Mouse (Mus musculus) liver, embryonic 13.5 days (tissue): Measurements from ENCODE around the gene Rex1bd. TPM values are rescaled to one million over a fixed set of nuclear protein-coding genes. Genes with fewer than 3 reads are reported as not detected.

Source experiments
- ATAC-seq: fragments of 200-750 bp; cut with Nextera tagmentation; 2 replicates; pipeline ENCODE4 v1.8.0; 2017; ENCODE audit warnings: low read depth, mild to moderate bottlenecking, moderate number of reproducible peaks, moderate library complexity
- DNase-seq: peaks from one replicate; pipeline ENCODE4 v3.0.0; 2022
- H3K27ac ChIP-seq: fragments of 300-500 bp; sonication (generic); 2 replicates; pipeline ENCODE4 v1.5.1; 2015; ENCODE audit warnings: moderate library complexity, mild to moderate bottlenecking, inconsistent platforms
- H3K27me3 ChIP-seq: fragments of 300-500 bp; sonication (generic); 2 replicates; pipeline ENCODE4 v1.6.1; 2015; ENCODE audit warnings: mild to moderate bottlenecking, inconsistent platforms
- H3K36me3 ChIP-seq: fragments of 300-500 bp; sonication (generic); 2 replicates; pipeline ENCODE4 v1.6.1; 2015; ENCODE audit warnings: mild to moderate bottlenecking, inconsistent platforms
- H3K4me1 ChIP-seq: fragments of 300-500 bp; sonication (generic); replicated peaks from 2 replicates; pipeline ENCODE4 v1.6.1; 2015; ENCODE audit warnings: inconsistent platforms
- H3K4me2 ChIP-seq: fragments of 300-500 bp; sonication (generic); 2 replicates; pipeline ENCODE4 v1.6.1; 2015; ENCODE audit warnings: inconsistent platforms, mild to moderate bottlenecking, moderate library complexity
- H3K4me3 ChIP-seq: fragments of 300-500 bp; sonication (generic); replicated peaks from 2 replicates; pipeline ENCODE4 v1.5.1; 2015; ENCODE audit warnings: mild to moderate bottlenecking, inconsistent platforms
- H3K9ac ChIP-seq: fragments of 300-500 bp; sonication (generic); 2 replicates; pipeline ENCODE4 v1.6.1; 2015; ENCODE audit warnings: mild to moderate bottlenecking, inconsistent platforms
- H3K9me3 ChIP-seq: fragments of 300-500 bp; sonication (generic); replicated peaks from 2 replicates; pipeline ENCODE4 v1.6.1; 2016; ENCODE audit warnings: inconsistent platforms
- WGBS: fragments of 180-500 bp; shearing (Covaris S2); methylation state at CpG from one replicate; pipeline ENCODE4 v1.1.7; 2015; ENCODE audit not compliant: insufficient replicate concordance; 5-methylcytosine and 5-hydroxymethylcytosine counted together
- polyA plus RNA-seq: library from polyadenylated mRNA; unstranded; fragments of >200 nt; fragmentation: Nextera tagmentation; extraction: Ambion mirVana; gene quantifications from 2 replicates; pipeline ENCODE4 v1.2.1, GENCODE M21; 2015

The Rex1bd gene
- polyA plus RNA-seq, 1 experiment from 2014 or later: 81.2 TPM

DNA sequence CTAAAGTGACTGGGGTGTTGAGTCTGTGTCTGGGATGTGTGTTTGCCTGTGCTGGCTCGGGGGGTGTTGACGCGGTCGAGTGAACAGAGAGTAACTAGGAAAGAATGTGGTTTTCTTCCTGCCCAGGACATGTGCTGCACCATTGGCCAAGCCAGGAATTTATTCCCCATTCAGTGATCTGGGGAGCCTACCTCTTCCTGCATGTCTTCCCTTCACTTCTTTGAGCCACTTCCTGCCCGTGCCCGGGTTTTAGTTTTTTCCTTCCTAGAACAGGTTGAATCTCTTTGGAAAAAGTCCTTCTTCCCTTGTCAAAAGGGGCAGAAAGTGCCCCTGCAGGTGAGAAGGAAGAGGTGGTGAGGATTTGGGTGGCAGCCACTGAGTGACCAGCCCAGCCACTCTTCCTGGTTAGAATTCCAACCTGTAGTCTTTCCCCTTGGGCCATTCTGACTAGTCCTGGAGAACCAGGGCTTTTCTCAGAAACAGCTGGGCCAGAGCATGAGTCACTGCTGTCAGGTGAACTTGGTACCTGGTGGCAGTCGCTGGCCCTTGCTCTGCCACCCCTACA is 34.0 kb upstream of the Rex1bd start:
- Histone ChIP-seq H3K27me3 (no peaks in the 10 kb centered on the region), H3K4me2 (peak overlapping the region; percentile 99), H3K9ac (peak overlapping the region; percentile 93), H3K4me3 (peak overlapping the region; percentile 93), H3K36me3 (peaks cover 16% of the 10 kb centered on the region), H3K27ac (peak overlapping the region; percentile 98), H3K4me1 (peaks cover 67% of the 10 kb centered on the region), H3K9me3 (no peaks in the 10 kb centered on the region)
- DNase-seq: no peak
- 24% methylated on average over 7 of the region's 7 CpGs for WGBS
- no peak for ATAC-seq

DNA sequence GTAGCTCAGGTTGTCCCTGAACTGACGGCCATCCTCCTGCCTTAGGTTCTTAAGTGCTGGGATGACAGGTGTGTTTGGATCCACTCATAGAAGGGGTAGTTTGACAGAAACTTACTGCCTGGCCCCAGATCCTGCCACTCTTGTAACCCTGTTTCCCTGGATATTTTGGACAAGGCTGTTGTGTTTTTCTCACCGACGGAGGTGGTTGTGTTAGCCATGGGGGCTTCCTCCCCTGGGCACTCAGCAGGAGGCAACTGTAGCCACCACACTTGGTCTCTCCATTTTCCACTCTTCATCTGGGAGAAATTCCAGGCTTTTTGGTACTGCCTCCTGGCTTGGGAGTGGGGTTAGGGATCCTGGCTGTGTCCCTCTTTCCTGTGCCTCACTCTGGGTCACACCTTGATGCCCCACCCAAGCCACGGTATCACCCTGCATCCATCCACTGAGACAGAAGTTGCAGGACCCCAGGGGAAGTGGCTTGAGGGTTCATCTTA is 33.5 kb upstream of the Rex1bd start:
- peak overlapping the region; percentile 93 for H3K4me3 ChIP-seq
- H3K9me3 ChIP-seq: no peaks in the 10 kb centered on the region
- peak overlapping the region; percentile 99 for H3K4me2 ChIP-seq
- peaks cover 62% of the 10 kb centered on the region for H3K4me1 ChIP-seq
- H3K36me3 ChIP-seq: peaks cover 22% of the 10 kb centered on the region
- DNase-seq (no peak), ATAC-seq (no peak)
- H3K9ac ChIP-seq: peak overlapping the region; percentile 93
- no peaks in the 10 kb centered on the region for H3K27me3 ChIP-seq
- WGBS: 3% methylated on average over 4 of the region's 4 CpGs
- H3K27ac ChIP-seq: peak overlapping the region; percentile 98

GRCm38 (mm10) chr8:70539077-70539813 is 32.7 kb upstream of the Rex1bd start, which contains the start of gene Ell:
Gene Ell, plus strand, starts transcription at chr8:70539457.
- Histone ChIP-seq H3K27ac (peak within 1 kb of the TSS; percentile 98), H3K27me3 (no peaks in the 10 kb centered on the region), H3K4me3 (peak within 1 kb of the TSS; percentile 93), H3K36me3 (peaks cover 30% of the 10 kb centered on the region), H3K4me1 (peaks cover 53% of the 10 kb centered on the region), H3K9ac (peak within 1 kb of the TSS; percentile 93), H3K4me2 (peak within 1 kb of the TSS; percentile 99), H3K9me3 (no peaks in the 10 kb centered on the region)
- ATAC-seq (peak; percentile 84), DNase-seq (peak; percentile 100)
- WGBS: under 1% methylated on average over 58 of the region's 58 CpGs

- no peaks in the 10 kb centered on the region for H3K9me3 ChIP-seq
- peak overlapping the region; percentile 99 for H3K4me2 ChIP-seq
- H3K36me3 ChIP-seq: peaks cover 36% of the 10 kb centered on the region
- WGBS: under 1% methylated on average over 32 of the region's 32 CpGs
- ATAC-seq (peak; percentile 50), DNase-seq (peak; percentile 99)
- H3K27me3 ChIP-seq: no peaks in the 10 kb centered on the region
- peak overlapping the region; percentile 79 for H3K9ac ChIP-seq
- H3K4me3 ChIP-seq: peak overlapping the region; percentile 93
- H3K27ac ChIP-seq: peak overlapping the region; percentile 98
- peaks cover 48% of the 10 kb centered on the region for H3K4me1 ChIP-seq
Observed at GRCm38 (mm10) chr8:70538633-70539076, 32.1 kb upstream of the Rex1bd start.

DNA sequence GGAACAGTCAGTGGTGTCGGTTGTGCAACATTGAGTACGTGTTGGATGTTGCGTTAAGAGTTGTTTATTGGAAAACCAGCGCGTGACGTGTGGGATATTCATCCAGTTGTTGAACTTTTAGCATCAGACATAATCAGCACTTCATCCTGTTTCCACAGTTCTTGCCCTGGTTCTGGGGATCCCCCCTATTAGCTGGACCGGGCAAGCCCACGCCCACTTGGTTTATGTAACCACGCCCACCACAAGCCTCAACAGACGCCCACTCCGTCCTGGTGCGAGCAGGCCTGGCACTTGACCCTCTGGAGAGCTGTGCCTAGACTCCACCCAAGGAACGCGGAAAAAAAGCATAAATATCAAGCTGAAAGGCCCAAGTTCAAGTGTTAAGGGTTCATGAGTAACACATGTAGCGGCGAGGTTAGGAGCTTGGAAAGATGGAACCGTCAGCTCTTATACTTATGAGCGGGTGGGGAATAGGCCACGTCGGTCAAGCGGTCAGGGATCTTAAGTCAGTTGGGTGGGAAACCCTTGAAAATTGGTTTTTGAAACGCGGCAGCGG is 31.6 kb upstream of the Rex1bd start:
- peak overlapping the region; percentile 92 for H3K27ac ChIP-seq
- ATAC-seq: 0 out of 2 replicates have a peak, but pooled peaks have one; percentile 9
- WGBS: 15% methylated on average over 24 of the region's 24 CpGs

GRCm38 (mm10) chr8:70535701-70536100 is 29.1 kb upstream of the Rex1bd start:
- no peaks in the 10 kb centered on the region for H3K27me3 ChIP-seq
- DNase-seq (no peak), ATAC-seq (no peak)
- no peak overlapping the region for H3K9ac ChIP-seq
- WGBS: 87% methylated on average over 2 of the region's 2 CpGs
- peaks cover 65% of the 10 kb centered on the region for H3K36me3 ChIP-seq
- no peak overlapping the region for H3K4me2 ChIP-seq
- H3K9me3 ChIP-seq: no peaks in the 10 kb centered on the region
- no peak overlapping the region for H3K4me3 ChIP-seq
- no peak overlapping the region for H3K27ac ChIP-seq
- peaks cover 24% of the 10 kb centered on the region for H3K4me1 ChIP-seq

More for the DNA sequence above, 31.6 kb upstream of the Rex1bd start:
- peak; percentile 56 for DNase-seq
- Histone ChIP-seq H3K27me3 (no peaks in the 10 kb centered on the region), H3K36me3 (peaks cover 41% of the 10 kb centered on the region), H3K9ac (peak overlapping the region; percentile 79), H3K4me1 (peaks cover 42% of the 10 kb centered on the region), H3K9me3 (no peaks in the 10 kb centered on the region), H3K4me2 (peak overlapping the region; percentile 99), H3K4me3 (peak overlapping the region; percentile 93)

DNA sequence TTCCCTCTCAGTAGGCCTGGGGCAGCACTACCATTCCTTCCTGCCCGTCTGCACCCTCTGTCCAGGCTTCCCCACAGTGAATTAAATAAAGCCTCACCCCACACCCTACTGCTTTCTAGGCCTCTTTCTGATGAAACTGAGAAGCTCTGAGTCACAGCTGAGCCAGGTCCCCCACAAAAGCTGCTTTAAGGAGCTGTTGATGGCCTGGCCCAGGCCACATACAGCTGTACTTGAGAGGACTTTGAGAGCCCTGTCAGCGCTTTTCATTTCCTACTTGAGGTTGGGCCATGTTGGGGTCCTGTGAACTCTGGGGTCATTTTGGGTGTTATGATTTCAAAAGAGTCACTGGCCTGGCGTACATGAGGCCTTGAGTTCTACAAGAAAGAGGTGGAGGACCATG is 28.7 kb upstream of the Rex1bd start:
- peaks cover 70% of the 10 kb centered on the region for H3K36me3 ChIP-seq
- no peaks in the 10 kb centered on the region for H3K9me3 ChIP-seq
- whole genome bisulfite sequencing: 82% methylated on average over 3 of the region's 3 CpGs
- H3K27me3 ChIP-seq: no peaks in the 10 kb centered on the region
- no peak overlapping the region for H3K4me2 ChIP-seq
- H3K27ac ChIP-seq: no peak overlapping the region
- ATAC-seq (no peak), DNase-seq (no peak)
- peaks cover 24% of the 10 kb centered on the region for H3K4me1 ChIP-seq
- H3K4me3 ChIP-seq: no peak overlapping the region
- no peak overlapping the region for H3K9ac ChIP-seq

GRCm38 (mm10) chr8:70534281-70534680 is 27.7 kb upstream of the Rex1bd start:
- WGBS: 94% methylated on average over 12 of the region's 12 CpGs
- Histone ChIP-seq H3K27ac (no peak overlapping the region), H3K4me2 (no peak overlapping the region), H3K4me1 (peaks cover 29% of the 10 kb centered on the region), H3K9ac (0 out of 2 replicates have a peak overlapping the region, but pooled peaks have one; percentile 2), H3K36me3 (peaks cover 75% of the 10 kb centered on the region), H3K9me3 (no peaks in the 10 kb centered on the region), H3K27me3 (no peaks in the 10 kb centered on the region), H3K4me3 (no peak overlapping the region)
- DNase-seq (no peak), ATAC-seq (no peak)

- peak overlapping the region; percentile 96; the same call in 1 of the 2 replicates for H3K9ac ChIP-seq
Observed at GRCm38 (mm10) chr8:70530314-70530713, 23.8 kb upstream of the Rex1bd start.

GRCm38 (mm10) chr8:70529741-70530161 is 23.2 kb upstream of the Rex1bd start:
- H3K27ac ChIP-seq: peak overlapping the region; percentile 92
- no peak for DNase-seq
- ATAC-seq: 0 out of 2 replicates have a peak, but pooled peaks have one; percentile 4
- peak overlapping the region; percentile 79 for H3K4me2 ChIP-seq
- H3K36me3 ChIP-seq: peaks cover 50% of the 10 kb centered on the region
- H3K4me3 ChIP-seq: peak overlapping the region; percentile 89
- H3K27me3 ChIP-seq: no peaks in the 10 kb centered on the region
- H3K9me3 ChIP-seq: no peaks in the 10 kb centered on the region
- H3K4me1 ChIP-seq: peaks cover 49% of the 10 kb centered on the region
- H3K9ac ChIP-seq: peak overlapping the region; percentile 96
- WGBS: 70% methylated on average over 3 of the region's 3 CpGs

More at GRCm38 (mm10) chr8:70530314-70530713, 23.8 kb upstream of the Rex1bd start:
- ATAC-seq: no peak
- no peak for DNase-seq
- H3K27me3 ChIP-seq: no peaks in the 10 kb centered on the region
- no peaks in the 10 kb centered on the region for H3K9me3 ChIP-seq
- 83% methylated on average over 2 of the region's 2 CpGs for WGBS
- peaks cover 49% of the 10 kb centered on the region for H3K4me1 ChIP-seq
- H3K4me2 ChIP-seq: peak overlapping the region; percentile 79
- H3K4me3 ChIP-seq: peak overlapping the region; percentile 89; the same call in 1 of the 2 replicates
- H3K27ac ChIP-seq: peak overlapping the region; percentile 92
- peaks cover 56% of the 10 kb centered on the region for H3K36me3 ChIP-seq

- ATAC-seq (no peak), DNase-seq (no peak)
- H3K4me3 ChIP-seq: peak overlapping the region; percentile 89
- H3K27me3 ChIP-seq: no peaks in the 10 kb centered on the region
- H3K27ac ChIP-seq: peak overlapping the region; percentile 92
- H3K4me1 ChIP-seq: peaks cover 52% of the 10 kb centered on the region
- 23% methylated on average over 5 of the region's 5 CpGs for WGBS
- peak overlapping the region; percentile 79 for H3K4me2 ChIP-seq
- no peaks in the 10 kb centered on the region for H3K9me3 ChIP-seq
- peak overlapping the region; percentile 96 for H3K9ac ChIP-seq
- H3K36me3 ChIP-seq: peaks cover 46% of the 10 kb centered on the region
Observed at GRCm38 (mm10) chr8:70529299-70529698, 22.7 kb upstream of the Rex1bd start.
